Mouse (Mus musculus): ENCODE measurements around the gene Galnt18.

- no peak for TF ChIP-seq CTCF (IDR thresholded peaks at IDR 0.05; ENCODE audit: borderline replicate concordance, control insufficient read depth, extremely low read depth, insufficient read depth, low read length, poor library complexity)
- TF ChIP-seq POLR2A (IDR thresholded peaks at IDR 0.05; ENCODE audit: control insufficient read depth, extremely low read depth, insufficient read depth, low read length, poor library complexity), result no peak
These were observed 352.4 kb downstream of the Galnt18 start for GRCm38 (mm10) chr7:111427392-111427791.
